Comparison of ENCODE assay signal across 26 mouse cellular contexts in the genomic region with DNA sequence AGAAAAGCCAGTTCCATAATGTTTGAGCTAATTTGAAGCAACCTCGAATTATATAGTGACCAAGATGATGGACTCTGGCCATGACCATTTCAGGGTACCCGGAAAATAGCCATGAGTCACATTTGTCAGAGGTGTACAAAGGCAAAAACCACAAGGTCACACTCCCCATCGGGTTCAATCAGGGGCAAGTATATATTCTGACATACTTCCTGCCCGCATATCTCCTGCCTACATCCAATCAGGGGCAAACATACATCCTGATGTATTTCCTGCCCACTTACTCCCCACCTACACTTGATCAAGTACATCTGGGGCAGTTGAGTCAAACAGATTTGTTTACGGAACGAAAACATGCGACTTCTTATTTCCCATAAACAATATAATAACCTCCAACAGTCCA.
DNase-seq lines count a peak whose midpoint lies in the region; ATAC-seq and TF ChIP-seq lines count a peak whose summit lies in the region.
"Had no signal": no experiment of that assay in that cellular context is flagged by ENCODE, and none has a peak within 500 bp of the region (broad histone marks: within the 10 kb centered on the region; RNA-seq: fewer than 3 reads in every experiment).

No protein-coding gene starts in this region.

- intact Hi-C loops in heart, postnatal 25 days (cut with DNase I): no loop called here

- peaks cover 6% of the 10 kb centered on the region; the same call in 1 of the 2 replicates for H3K4me1 ChIP-seq in lung, postnatal 0 days (ENCODE audit: insufficient read depth, low read depth, low read length)

- no peaks in the 10 kb centered on the region for H3K27me3 ChIP-seq in lung, postnatal 0 days (replicated peaks; ENCODE audit: insufficient read depth, low read length)
- H3K27me3 ChIP-seq: embryonic facial prominence, embryonic 13.5 days; embryonic facial prominence, embryonic 15.5 days; forebrain, embryonic 12.5 days; Patski had no signal

- no peaks in the 10 kb centered on the region for H3K36me3 ChIP-seq in lung, postnatal 0 days (ENCODE audit: insufficient read depth, low read length)
- H3K36me3 ChIP-seq: embryonic facial prominence, embryonic 13.5 days; embryonic facial prominence, embryonic 15.5 days; forebrain, embryonic 10.5 days; forebrain, embryonic 12.5 days; G1E had no signal

- H3K9me3 ChIP-seq in lung, postnatal 0 days (ENCODE audit: low read length): no peaks in the 10 kb centered on the region
- H3K9me3 ChIP-seq: embryonic facial prominence, embryonic 13.5 days; embryonic facial prominence, embryonic 15.5 days; forebrain, embryonic 10.5 days; forebrain, embryonic 12.5 days had no signal

- no peak overlapping the region for H3K27ac ChIP-seq in lung, postnatal 0 days (ENCODE audit: low read length)
- H3K27ac ChIP-seq: embryonic facial prominence, embryonic 13.5 days; embryonic facial prominence, embryonic 15.5 days; forebrain, embryonic 10.5 days; forebrain, embryonic 12.5 days had no signal

- DNase-seq in adrenal gland, adult (ENCODE audit: inconsistent age in 2 of 2, low spot score in 1 of 2): peak; percentile 21 to 58
- DNase-seq in adrenal gland, postnatal 14 days: no peak
- no peak for DNase-seq in lung, postnatal 0 days (ENCODE audit: low spot score)
- no peak for DNase-seq in lung, postnatal 36 days
- DNase-seq in induced T-regulatory cell, adult 2 months (ENCODE audit: low read depth): peak; percentile 34
- DNase-seq in thymus, adult 18-20 months: no peak
- no peak for DNase-seq in heart, postnatal 25 days (ENCODE audit: low spot score)
- DNase-seq: adrenal gland, adult 8-10 months; adrenal gland, postnatal 36 days; cerebellum, adult 11-12 months; cerebellum, adult 2 months; cerebellum, adult 9-10 months; cerebellum, postnatal 10 days; cerebellum, postnatal 36 days; embryo, embryonic 11 days had no signal

- H3K9ac ChIP-seq in lung, postnatal 0 days (replicated peaks; ENCODE audit: low read depth): no peak overlapping the region
- H3K9ac ChIP-seq: embryonic facial prominence, embryonic 13.5 days; embryonic facial prominence, embryonic 15.5 days; forebrain, embryonic 12.5 days had no signal

- peak; percentile 59 for TF ChIP-seq EP300 in lung, postnatal 0 days (IDR thresholded peaks at IDR 0.05)

- no peak for ATAC-seq in lung, postnatal 0 days
- ATAC-seq: activated CD4-positive, CD25-positive, alpha-beta regulatory T cell, adult 4 months; CD4-positive, CD25-positive, alpha-beta regulatory T cell, adult 4 months; forebrain, embryonic 14.5 days; forebrain, embryonic 16.5 days; Patski had no signal

- H3K4me3 ChIP-seq in lung, postnatal 0 days (ENCODE audit: low read depth, low read length): no peak overlapping the region
- H3K4me3 ChIP-seq: embryonic facial prominence, embryonic 13.5 days; embryonic facial prominence, embryonic 15.5 days; erythroblast, embryonic 14.5 days; forebrain, embryonic 10.5 days; forebrain, embryonic 12.5 days had no signal

- 64% methylated on average over 7 of the region's 7 CpGs for WGBS in lung, postnatal 0 days

- no peak for TF ChIP-seq CTCF in lung, postnatal 0 days (IDR thresholded peaks at IDR 0.05)

- H3K4me2 ChIP-seq in lung, postnatal 0 days (replicated peaks; ENCODE audit: low read depth, low read length): no peak overlapping the region
- H3K4me2 ChIP-seq: embryonic facial prominence, embryonic 13.5 days; embryonic facial prominence, embryonic 15.5 days; forebrain, embryonic 12.5 days had no signal

Comparison
In these comparisons a context has a peak if more than half of its experiments do, and no peak if none do; other contexts are left out.
1. DNase-seq: peak in adrenal gland, adult (2 of 2) and induced T-regulatory cell, adult 2 months (single experiment); none in adrenal gland, postnatal 14 days (single experiment), lung, postnatal 0 days (single experiment), lung, postnatal 36 days (single experiment), thymus, adult 18-20 months (0 of 2) and heart, postnatal 25 days (single experiment).